Mouse (Mus musculus): ENCODE results near the gene Heatr6. TPM values are rescaled to one million over a fixed set of nuclear protein-coding genes. Genes with fewer than 3 reads are reported as not detected.

The Heatr6 gene
- total RNA-seq (2023), result 39.2 TPM

DNA sequence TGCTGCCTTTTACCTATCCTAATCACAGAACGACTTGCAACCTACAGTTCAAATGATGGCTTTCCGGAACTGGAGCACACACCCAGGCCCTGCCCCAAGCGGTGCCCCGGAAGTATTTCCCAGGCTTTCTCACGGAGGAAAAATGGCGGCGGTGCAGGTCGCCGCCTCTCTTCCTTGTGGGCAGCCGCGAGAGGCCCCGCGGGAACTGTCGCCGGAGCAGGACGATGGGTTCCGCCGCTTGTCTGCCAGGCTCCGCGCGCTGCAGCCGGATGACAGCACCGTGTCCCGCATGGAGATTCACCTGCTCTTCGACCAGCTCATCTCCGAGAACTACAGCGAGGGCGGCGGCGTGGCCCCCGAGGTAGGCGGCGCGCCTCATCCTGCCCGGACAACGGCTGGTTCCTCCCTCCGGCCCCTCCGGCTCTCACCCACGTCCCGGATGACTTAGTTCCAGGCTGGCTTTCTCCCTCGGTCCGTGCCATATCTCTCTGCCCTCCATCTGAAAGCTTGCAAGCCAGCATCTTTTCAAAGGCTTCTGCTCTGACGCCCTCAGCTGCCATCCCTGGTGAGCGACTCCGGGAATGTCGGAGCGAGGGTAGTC, at the start of gene Heatr6:
Gene Heatr6, plus strand, starts transcription at position 116 of the 601 bp plus-strand sequence.

DNA sequence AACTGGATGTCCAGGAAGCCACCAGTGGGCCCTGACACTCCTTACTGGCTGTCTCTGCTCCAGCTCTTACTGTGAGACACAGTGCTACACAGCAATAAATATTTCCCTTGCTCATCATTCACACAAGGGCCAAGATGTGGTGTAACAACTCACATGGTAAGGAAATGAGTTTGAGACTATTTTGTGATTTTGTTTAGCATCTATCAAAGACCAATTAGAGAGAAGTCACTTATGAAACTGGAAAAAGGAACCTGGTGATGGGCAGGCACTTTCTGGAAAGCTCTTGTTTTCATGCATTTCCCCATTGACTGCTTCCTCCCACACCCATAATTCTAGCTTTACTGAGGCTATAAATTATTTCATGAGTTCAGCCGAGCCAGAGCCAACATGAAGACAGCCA, 49.8 kb upstream of the Heatr6 start, which contains the start of gene Wfdc17:
Gene Wfdc17, plus strand, starts transcription at position 287 of the 400 bp plus-strand sequence.

DNA sequence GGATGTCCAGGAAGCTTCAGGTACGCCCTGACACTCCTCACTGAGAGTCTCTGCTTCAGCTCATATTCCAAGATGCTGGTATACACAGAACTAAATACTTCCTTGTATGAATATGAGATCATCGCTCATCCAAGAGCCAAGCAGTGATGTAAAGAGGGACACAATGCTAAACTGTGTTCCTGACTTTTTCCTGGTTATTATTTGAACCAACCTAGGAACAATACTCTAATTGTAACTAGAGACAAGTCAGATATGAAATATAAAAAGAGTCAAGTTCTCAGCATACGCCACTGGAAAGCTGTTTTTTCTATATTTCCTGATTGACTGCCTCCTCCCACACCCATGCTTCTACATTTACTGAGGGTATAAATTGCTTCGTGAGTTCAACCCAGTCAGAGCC, 44.8 kb upstream of the Heatr6 start, which contains the start of gene Wfdc18:
Gene Wfdc18, plus strand, starts transcription at position 301 of the 400 bp plus-strand sequence.

DNA sequence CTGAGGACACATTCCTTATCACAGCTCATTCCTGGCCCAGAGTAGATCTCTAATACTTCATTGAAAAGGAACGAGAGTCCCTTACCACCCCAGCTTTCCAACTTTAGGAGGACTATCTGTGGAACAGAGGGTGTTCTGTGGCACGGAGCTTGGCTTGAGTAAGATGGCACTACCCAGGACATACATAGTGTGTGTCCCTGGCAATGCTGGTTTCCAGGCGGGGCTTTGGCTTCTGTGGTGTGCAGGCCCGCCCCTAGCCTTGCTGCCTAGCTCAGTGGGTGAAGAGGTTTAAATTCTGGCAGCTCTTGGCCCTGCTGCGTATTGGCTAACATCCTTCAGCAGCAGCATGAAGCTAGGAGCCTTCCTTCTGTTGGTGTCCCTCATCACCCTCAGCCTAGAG, 6.8 kb upstream of the Heatr6 start, which contains the start of gene Wfdc21:
Gene Wfdc21, plus strand, starts transcription at position 260 of the 400 bp plus-strand sequence.

Other genes with a start within 250 kb of the Heatr6 start
- not detected for gene Heatr9, start 231.5 kb upstream of the Heatr6 start, total RNA-seq (2023)
- gene Ccl5, start 223.2 kb upstream of the Heatr6 start, total RNA-seq (2023), result 52.5 TPM
- 0.44 TPM for gene Ccl9, start 175.1 kb upstream of the Heatr6 start, total RNA-seq (2023)
- gene Ccl6, start 160.6 kb upstream of the Heatr6 start, total RNA-seq (2023), result 5.0 TPM
- gene Rpl9-ps1, start 108.1 kb upstream of the Heatr6 start, total RNA-seq (2023), result not detected
- 12.7 TPM for gene Ccl3, start 104.3 kb upstream of the Heatr6 start, total RNA-seq (2023)
- 11.0 TPM for gene Ccl4, start 91.1 kb upstream of the Heatr6 start, total RNA-seq (2023)
- not detected for gene Wfdc17, start 49.7 kb upstream of the Heatr6 start, total RNA-seq (2023)
- not detected for gene Wfdc18, start 44.7 kb upstream of the Heatr6 start, total RNA-seq (2023)
- gene Wfdc21, start 6.8 kb upstream of the Heatr6 start, total RNA-seq (2023), result not detected
- gene Hnf1b, start 96.4 kb downstream of the Heatr6 start, total RNA-seq (2023), result not detected
- 39.1 TPM for gene Ddx52, start 188.4 kb downstream of the Heatr6 start, total RNA-seq (2023)
- gene Synrg, start 210.7 kb downstream of the Heatr6 start, total RNA-seq (2023), result 69.1 TPM